Mouse (Mus musculus) granulocyte monocyte progenitor cell, adult 5-6 weeks (primary cell): Measurements from ENCODE around the gene Cdh23. TPM values are rescaled to one million over a fixed set of nuclear protein-coding genes. Genes with fewer than 3 reads are reported as not detected.

ENCODE experiments used
- ATAC-seq: replicated peaks from 2 replicates; pipeline ENCODE4 v1.8.0; 2016; ENCODE audit warnings: mild to moderate bottlenecking, moderate TSS enrichment, inconsistent platforms; ENCODE audit not compliant: poor library complexity, severe bottlenecking
- total RNA-seq, 2 experiments: library from RNA; stranded (forward) in 1 of 2; stranded (reverse) in 1 of 2; fragments of 200-712, 200-1000 nt in 1 of 2; fragments of >200 nt in 1 of 2; fragmentation: Nextera tagmentation in 1 of 2; gene quantifications; 2 replicates each; pipeline ENCODE4 v1.2.3; 2014 to 2017

The Cdh23 gene
- total RNA-seq, 2 experiments from 2014 or later = not detected

GRCm38 (mm10) chr10:60350805-60351167 is 345.5 kb downstream of the Cdh23 start:
- ATAC-seq = no peak

- no peak for ATAC-seq
Observed at GRCm38 (mm10) chr10:60350077-60350804, 346.0 kb downstream of the Cdh23 start.

GRCm38 (mm10) chr10:60349644-60350043 is 346.6 kb downstream of the Cdh23 start:
- no peak for ATAC-seq

- peak; percentile 64 for ATAC-seq
Observed at GRCm38 (mm10) chr10:60349056-60349455, 347.2 kb downstream of the Cdh23 start.

GRCm38 (mm10) chr10:60347768-60348610 is 348.3 kb downstream of the Cdh23 start:
- ATAC-seq = no peak

GRCm38 (mm10) chr10:60346701-60347405 is 349.4 kb downstream of the Cdh23 start, which contains the start of gene Vsir:
Gene Vsir, plus strand, starts transcription at chr10:60346851.
- peak; percentile 49 for ATAC-seq

- no peak for ATAC-seq
Observed at GRCm38 (mm10) chr10:60346056-60346455, 350.2 kb downstream of the Cdh23 start.

GRCm38 (mm10) chr10:60344111-60344510 is 352.2 kb downstream of the Cdh23 start:
- ATAC-seq = peak; percentile 70

GRCm38 (mm10) chr10:60341528-60341927 is 354.8 kb downstream of the Cdh23 start:
- ATAC-seq = peak; percentile 60

- no peak for ATAC-seq
Observed at GRCm38 (mm10) chr10:60335021-60335420, 361.3 kb downstream of the Cdh23 start.

GRCm38 (mm10) chr10:60334583-60334982 is 361.7 kb downstream of the Cdh23 start:
- ATAC-seq = no peak

GRCm38 (mm10) chr10:60328963-60329650 is 367.2 kb downstream of the Cdh23 start:
- ATAC-seq = peak; percentile 82

GRCm38 (mm10) chr10:60316166-60316565 is 380.1 kb downstream of the Cdh23 start:
- peak; percentile 72 for ATAC-seq

GRCm38 (mm10) chr10:60313606-60314005 is 382.7 kb downstream of the Cdh23 start:
- no peak for ATAC-seq

GRCm38 (mm10) chr10:60310629-60311028 is 385.7 kb downstream of the Cdh23 start:
- ATAC-seq = no peak

- ATAC-seq = peak; percentile 94
Observed at GRCm38 (mm10) chr10:60304854-60305628, 391.2 kb downstream of the Cdh23 start.

- ATAC-seq = no peak
Observed at GRCm38 (mm10) chr10:60303419-60303818, 392.9 kb downstream of the Cdh23 start.

- no peak for ATAC-seq
Observed at GRCm38 (mm10) chr10:60299636-60300035, 396.7 kb downstream of the Cdh23 start.

GRCm38 (mm10) chr10:60296027-60296426 is 400.3 kb downstream of the Cdh23 start:
- no peak for ATAC-seq
